Comparison of ENCODE assay signal across 19 mouse cellular contexts in the genomic region with DNA sequence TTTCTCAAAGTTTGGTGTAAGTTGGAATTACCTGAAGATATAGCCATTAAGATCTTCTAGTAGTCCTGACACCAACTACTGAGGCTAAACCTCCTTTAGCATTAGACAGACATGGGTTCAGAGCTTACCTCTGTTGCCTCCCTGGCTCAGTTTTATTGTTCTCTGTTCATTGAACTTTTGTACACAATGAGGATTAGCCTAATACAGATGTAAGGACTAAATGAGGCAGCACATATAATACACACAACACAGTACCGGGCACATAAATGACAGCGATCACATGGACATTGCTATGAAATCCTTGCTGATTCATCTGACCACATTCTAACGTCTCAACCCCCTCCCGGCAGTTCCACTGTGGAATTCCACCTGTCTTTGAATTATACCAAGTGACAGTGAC.
A peak's percentile ranks its signal among the peaks of the same experiment; 100 is the strongest.
DNase-seq lines count a peak whose midpoint lies in the region; ATAC-seq and TF ChIP-seq lines count a peak whose summit lies in the region.
"Had no signal": no experiment of that assay in that cellular context is flagged by ENCODE, and none has a peak within 500 bp of the region (broad histone marks: within the 10 kb centered on the region; RNA-seq: fewer than 3 reads in every experiment).

No protein-coding gene starts in this region.

- H3K9ac ChIP-seq in intestine, embryonic 15.5 days: no peak overlapping the region
- H3K9ac ChIP-seq in intestine, postnatal 0 days (ENCODE audit: low read depth, low read length): no peak overlapping the region
- no peak overlapping the region for H3K9ac ChIP-seq in intestine, embryonic 16.5 days (ENCODE audit: low read depth, low read length)
- no peak overlapping the region for H3K9ac ChIP-seq in forebrain, postnatal 0 days

- no peak overlapping the region for H3K4me2 ChIP-seq in intestine, embryonic 15.5 days (replicated peaks)
- no peak overlapping the region for H3K4me2 ChIP-seq in intestine, postnatal 0 days (replicated peaks; ENCODE audit: low read depth)
- H3K4me2 ChIP-seq in intestine, embryonic 16.5 days (ENCODE audit: low read depth, low read length): no peak overlapping the region
- no peak overlapping the region for H3K4me2 ChIP-seq in forebrain, postnatal 0 days (ENCODE audit: low read depth)

- WGBS in intestine, embryonic 15.5 days: 89% methylated on average over 4 of the region's 4 CpGs
- WGBS in intestine, postnatal 0 days: 51% methylated on average over 4 of the region's 4 CpGs
- 80% methylated on average over 4 of the region's 4 CpGs for WGBS in intestine, embryonic 16.5 days
- 85% methylated on average over 4 of the region's 4 CpGs for WGBS in forebrain, postnatal 0 days

- H3K36me3 ChIP-seq in intestine, embryonic 15.5 days: no peaks in the 10 kb centered on the region
- H3K36me3 ChIP-seq in intestine, postnatal 0 days (ENCODE audit: control insufficient read depth, insufficient read depth): no peaks in the 10 kb centered on the region
- no peaks in the 10 kb centered on the region for H3K36me3 ChIP-seq in intestine, embryonic 16.5 days (ENCODE audit: control insufficient read depth, insufficient read depth, low read length)
- H3K36me3 ChIP-seq in forebrain, postnatal 0 days (ENCODE audit: insufficient read depth): no peaks in the 10 kb centered on the region
- H3K36me3 ChIP-seq: G1E had no signal

- no peak overlapping the region for H3K27ac ChIP-seq in intestine, embryonic 15.5 days
- no peak overlapping the region for H3K27ac ChIP-seq in intestine, postnatal 0 days (ENCODE audit: low read depth, low read length)
- H3K27ac ChIP-seq in intestine, embryonic 16.5 days (ENCODE audit: low read length): no peak overlapping the region
- H3K27ac ChIP-seq in forebrain, postnatal 0 days (ENCODE audit: low read depth, low read length): no peak overlapping the region

- no peak for TF ChIP-seq CTCF in intestine, postnatal 0 days (IDR thresholded peaks at IDR 0.05; ENCODE audit: low read depth)
- no peak for TF ChIP-seq CTCF in forebrain, postnatal 0 days (IDR thresholded peaks at IDR 0.05; ENCODE audit: low read depth)

- H3K27me3 ChIP-seq in intestine, embryonic 15.5 days (replicated peaks): no peaks in the 10 kb centered on the region
- H3K27me3 ChIP-seq in intestine, postnatal 0 days (replicated peaks; ENCODE audit: control insufficient read depth, insufficient read depth, low read length): no peaks in the 10 kb centered on the region
- H3K27me3 ChIP-seq in intestine, embryonic 16.5 days (replicated peaks; ENCODE audit: control insufficient read depth, insufficient read depth, low read length): no peaks in the 10 kb centered on the region
- H3K27me3 ChIP-seq in forebrain, postnatal 0 days (ENCODE audit: insufficient read depth, low read length): no peaks in the 10 kb centered on the region
- H3K27me3 ChIP-seq: CH12.LX, Patski had no signal

- H3K4me3 ChIP-seq in intestine, embryonic 15.5 days (replicated peaks): no peak overlapping the region
- H3K4me3 ChIP-seq in intestine, postnatal 0 days (ENCODE audit: low read depth, low read length): no peak overlapping the region
- H3K4me3 ChIP-seq in intestine, embryonic 16.5 days (ENCODE audit: low read length): no peak overlapping the region
- H3K4me3 ChIP-seq in forebrain, postnatal 0 days (ENCODE audit: low read depth, low read length): no peak overlapping the region

- H3K4me1 ChIP-seq in intestine, embryonic 15.5 days (replicated peaks): no peaks in the 10 kb centered on the region
- H3K4me1 ChIP-seq in intestine, postnatal 0 days (replicated peaks; ENCODE audit: control insufficient read depth, insufficient read depth, low read length): no peaks in the 10 kb centered on the region; the same call in 1 of the 2 replicates
- H3K4me1 ChIP-seq in intestine, embryonic 16.5 days (ENCODE audit: control insufficient read depth, insufficient read depth, low read length): no peaks in the 10 kb centered on the region
- no peaks in the 10 kb centered on the region for H3K4me1 ChIP-seq in forebrain, postnatal 0 days (ENCODE audit: insufficient read depth)

- H3K9me3 ChIP-seq in intestine, embryonic 15.5 days: no peaks in the 10 kb centered on the region
- no peaks in the 10 kb centered on the region for H3K9me3 ChIP-seq in intestine, postnatal 0 days (ENCODE audit: control insufficient read depth)
- H3K9me3 ChIP-seq in intestine, embryonic 16.5 days (ENCODE audit: control insufficient read depth, low read length): no peaks in the 10 kb centered on the region
- no peaks in the 10 kb centered on the region for H3K9me3 ChIP-seq in forebrain, postnatal 0 days (ENCODE audit: low read length)

- no peak for DNase-seq in forebrain, postnatal 0 days
- DNase-seq: adrenal gland, adult 2 months; adrenal gland, adult 8-10 months; adrenal gland, postnatal 10 days; adrenal gland, postnatal 14 days; adrenal gland, postnatal 25 days; adrenal gland, postnatal 36 days; B cell, adult 2 months; cerebellum, adult 11 months; cerebellum, adult 11-12 months; cerebellum, adult 18-20 months had no signal

- peak; percentile 56; the same call in 1 of the 2 replicates for ATAC-seq in intestine, embryonic 15.5 days
- no peak for ATAC-seq in intestine, postnatal 0 days
- peak; percentile 69 for ATAC-seq in intestine, embryonic 16.5 days
- ATAC-seq in forebrain, postnatal 0 days: no peak
- ATAC-seq: activated CD4-positive, CD25-positive, alpha-beta regulatory T cell, adult 4 months; CD4-positive, CD25-positive, alpha-beta regulatory T cell, adult 4 months; Patski had no signal

Comparison
In these comparisons a context has a peak if more than half of its experiments do, and no peak if none do; other contexts are left out.
1. ATAC-seq: peak in intestine, embryonic 15.5 days (single experiment) and intestine, embryonic 16.5 days (single experiment); none in intestine, postnatal 0 days (single experiment) and forebrain, postnatal 0 days (single experiment).